Mouse (Mus musculus) stomach, postnatal 0 days (tissue): ENCODE measurements around the gene Slc28a2.
"Not testable (repeated sequence)": the region's sequence is repeated elsewhere in the genome, so short reads cannot be mapped to it uniquely, and the experiment has no call there.

Experiments used
- CTCF ChIP-seq: IDR thresholded peaks from 2 replicates; pipeline ENCODE4 v1.5.1; 2016; ENCODE audit warnings: antibody characterized with exemption, low read depth, mild to moderate bottlenecking, moderate library complexity
- EP300 ChIP-seq: optimal IDR thresholded peaks from 2 replicates; pipeline ENCODE3; 2016; ENCODE audit warnings: antibody characterized with exemption

GRCm38 (mm10) chr2:122426645-122427044 is 368 bp downstream of the Slc28a2 start:
- not testable (repeated sequence) for TF ChIP-seq CTCF, EP300
